Mouse (Mus musculus): Measurements from ENCODE around the gene Kcnd2. TPM values are rescaled to one million over a fixed set of nuclear protein-coding genes. Genes with fewer than 3 reads are reported as not detected.

The Kcnd2 gene
- polyA plus RNA-seq, 1 experiment from 2014 or later, result 4.3 TPM

DNA sequence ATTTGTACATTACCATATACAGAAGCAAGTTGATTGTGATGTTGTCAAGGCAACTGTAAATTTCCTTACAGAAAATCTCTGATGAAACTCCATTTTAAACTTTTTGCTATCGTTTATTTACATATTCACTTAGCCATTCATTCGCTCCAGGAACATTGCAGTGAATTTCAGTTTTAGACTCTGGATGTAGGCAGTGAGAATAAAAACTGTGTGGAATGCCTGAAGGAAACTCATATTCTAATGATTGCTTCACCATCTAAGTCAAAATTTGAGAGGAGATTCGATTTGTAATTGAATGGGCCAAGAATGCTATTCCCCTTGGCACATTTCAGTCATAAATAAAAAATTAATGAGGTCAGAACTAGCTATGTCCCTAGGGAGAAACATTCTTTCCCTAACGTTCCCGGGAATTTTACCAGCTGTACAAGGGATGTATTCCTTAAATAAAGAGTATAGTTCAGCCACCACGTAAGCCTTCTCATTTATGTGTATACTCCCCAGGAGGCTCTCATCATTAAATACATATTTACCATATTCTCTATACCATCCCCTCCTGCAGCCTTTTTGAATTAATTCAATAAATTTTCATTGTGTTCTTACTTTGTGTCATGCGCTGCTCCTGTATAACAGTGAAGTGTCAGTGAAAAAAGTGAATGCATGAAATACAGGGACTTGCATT, 394.2 kb downstream of the Kcnd2 start:
- H3K4me3 ChIP-seq (replicated peaks), result no peak overlapping the region
- H3K4me2 ChIP-seq, result no peak overlapping the region
- no peaks in the 10 kb centered on the region for H3K27me3 ChIP-seq
- no peak for ATAC-seq (ENCODE audit: low FRiP score)
- no peaks in the 10 kb centered on the region for H3K4me1 ChIP-seq
- WGBS, result 80% methylated on average over 7 of the region's 7 CpGs
- no peak overlapping the region for H3K9ac ChIP-seq
- no peaks in the 10 kb centered on the region for H3K36me3 ChIP-seq (replicated peaks)
- H3K27ac ChIP-seq, result no peak overlapping the region
- no peaks in the 10 kb centered on the region for H3K9me3 ChIP-seq

DNA sequence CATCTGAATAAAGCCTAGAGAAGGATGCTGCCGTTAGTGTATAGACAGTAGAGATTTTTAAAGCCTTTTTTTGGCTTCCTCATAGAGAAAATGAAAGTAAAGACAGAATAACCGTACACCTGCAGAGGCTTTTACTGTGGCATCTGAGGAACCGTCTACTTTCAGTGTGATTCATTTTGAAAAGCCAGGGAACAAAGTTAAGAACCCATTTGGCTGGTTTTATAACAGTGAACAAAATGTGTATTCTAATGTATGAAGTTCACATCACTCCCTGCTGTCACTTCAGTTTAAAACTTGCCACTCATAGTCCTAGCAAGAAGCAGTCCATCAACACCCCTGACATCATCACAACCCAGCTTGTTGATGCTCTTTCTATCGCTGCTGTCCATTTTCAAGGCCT, 414.7 kb downstream of the Kcnd2 start:
- no peak overlapping the region for H3K27ac ChIP-seq
- 87% methylated on average over 4 of the region's 4 CpGs for WGBS
- H3K36me3 ChIP-seq (replicated peaks), result no peaks in the 10 kb centered on the region
- peaks cover 2% of the 10 kb centered on the region; the same call in 1 of the 2 replicates for H3K4me1 ChIP-seq
- no peak overlapping the region for H3K9ac ChIP-seq
- H3K27me3 ChIP-seq, result no peaks in the 10 kb centered on the region
- H3K9me3 ChIP-seq, result no peaks in the 10 kb centered on the region
- H3K4me2 ChIP-seq, result no peak overlapping the region
- no peak overlapping the region for H3K4me3 ChIP-seq (replicated peaks)
- ATAC-seq (ENCODE audit: low FRiP score), result no peak

DNA sequence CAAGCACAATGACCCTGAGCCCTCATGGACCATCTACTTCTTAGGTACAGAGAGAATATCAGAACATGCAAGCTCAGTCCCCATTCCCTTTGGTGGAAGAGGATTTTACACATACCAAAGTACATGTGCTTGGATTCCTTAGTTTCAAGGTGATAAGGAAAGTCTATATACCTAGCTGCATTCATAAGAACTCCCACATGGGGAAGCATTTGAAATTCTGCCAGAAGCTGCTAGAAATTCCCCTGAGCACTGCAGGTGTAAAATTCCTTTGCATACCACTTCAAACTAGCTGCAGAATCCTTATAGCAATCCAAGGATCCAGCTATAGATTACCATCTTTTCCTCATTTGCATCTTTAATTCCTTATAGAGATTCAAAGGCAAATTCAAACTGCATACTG, 440.4 kb downstream of the Kcnd2 start:
- no peak overlapping the region for H3K4me3 ChIP-seq (replicated peaks)
- no peaks in the 10 kb centered on the region for H3K36me3 ChIP-seq (replicated peaks)
- no peaks in the 10 kb centered on the region for H3K27me3 ChIP-seq
- H3K9me3 ChIP-seq, result no peaks in the 10 kb centered on the region
- no peak overlapping the region for H3K9ac ChIP-seq
- H3K27ac ChIP-seq, result no peak overlapping the region
- no peak overlapping the region for H3K4me2 ChIP-seq
- no peaks in the 10 kb centered on the region for H3K4me1 ChIP-seq
- ATAC-seq (ENCODE audit: low FRiP score), result no peak

DNA sequence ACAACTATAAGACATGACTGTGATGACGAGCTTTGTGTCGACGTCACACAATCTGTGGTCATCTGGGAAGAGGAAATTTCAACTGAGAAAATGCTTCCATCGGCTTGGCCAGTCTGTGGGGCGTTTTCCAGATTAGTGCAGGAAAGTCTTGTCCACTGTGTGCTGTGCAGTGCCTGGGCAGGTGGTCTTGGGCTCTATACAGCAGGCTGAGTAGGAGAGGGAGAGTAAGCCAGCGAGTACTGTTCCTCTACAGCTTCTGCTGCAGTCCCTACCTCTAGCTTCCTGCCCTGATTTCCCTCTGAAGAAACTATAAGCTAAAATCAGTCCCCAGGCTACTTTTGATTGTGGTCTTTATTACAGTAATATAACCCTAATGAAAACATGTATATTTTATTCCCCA, 448.8 kb downstream of the Kcnd2 start:
- 87% methylated on average over 6 of the region's 6 CpGs for WGBS

DNA sequence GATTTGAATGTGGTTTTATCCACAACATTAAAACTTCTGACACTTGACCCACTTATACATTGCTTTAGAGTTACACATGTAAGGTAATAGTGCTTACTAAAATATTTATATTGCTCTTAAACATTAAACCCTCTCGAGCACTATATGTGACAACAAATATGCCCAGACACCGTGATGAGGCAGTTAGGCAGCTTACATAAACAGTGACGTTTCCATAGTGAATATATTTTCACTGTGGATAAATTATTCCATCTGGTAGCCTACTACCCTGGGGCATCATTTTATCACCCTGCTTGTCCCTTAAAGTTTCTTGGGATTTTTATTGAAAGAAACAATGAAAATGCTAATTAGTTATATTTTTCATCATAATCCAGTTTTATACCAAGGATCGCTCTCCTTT, 449.3 kb downstream of the Kcnd2 start:
- Histone ChIP-seq H3K4me1 (peaks cover 2% of the 10 kb centered on the region; the same call in 1 of the 2 replicates), H3K4me3 (replicated peaks) (no peak overlapping the region), H3K36me3 (replicated peaks) (no peaks in the 10 kb centered on the region), H3K27ac (no peak overlapping the region), H3K9ac (no peak overlapping the region), H3K27me3 (no peaks in the 10 kb centered on the region), H3K9me3 (no peaks in the 10 kb centered on the region), H3K4me2 (no peak overlapping the region)
- no peak for ATAC-seq (ENCODE audit: low FRiP score)
- WGBS, result 73% methylated on average over 4 of the region's 4 CpGs

More for the DNA sequence above, 448.8 kb downstream of the Kcnd2 start:
- Histone ChIP-seq H3K4me1 (peaks cover 2% of the 10 kb centered on the region; the same call in 1 of the 2 replicates), H3K9me3 (no peaks in the 10 kb centered on the region), H3K9ac (no peak overlapping the region), H3K36me3 (replicated peaks) (no peaks in the 10 kb centered on the region), H3K4me3 (replicated peaks) (no peak overlapping the region), H3K27ac (no peak overlapping the region), H3K4me2 (no peak overlapping the region), H3K27me3 (no peaks in the 10 kb centered on the region)
- no peak for ATAC-seq (ENCODE audit: low FRiP score)

DNA sequence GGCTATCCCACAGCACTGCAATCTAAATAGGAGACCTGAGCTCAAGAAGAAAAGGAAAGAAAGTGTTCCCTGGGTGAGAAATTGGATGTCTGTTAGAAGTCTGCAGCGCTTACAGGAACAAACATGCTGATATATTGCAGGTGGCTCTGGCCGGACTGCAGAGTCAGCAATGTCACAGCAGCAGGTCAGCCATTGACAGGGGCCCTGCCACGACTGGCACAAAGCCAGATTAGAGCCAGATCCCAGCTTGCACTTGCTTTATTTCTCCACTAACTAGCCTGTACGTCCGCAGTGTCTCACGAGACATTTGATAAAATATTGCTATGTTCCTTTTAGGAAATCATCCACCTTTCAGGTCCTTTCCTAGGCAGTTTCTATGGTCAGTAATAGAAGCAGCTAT, 468.9 kb downstream of the Kcnd2 start:
- H3K27me3 ChIP-seq, result no peaks in the 10 kb centered on the region
- H3K27ac ChIP-seq, result no peak overlapping the region
- no peak overlapping the region for H3K4me3 ChIP-seq (replicated peaks)
- no peaks in the 10 kb centered on the region for H3K9me3 ChIP-seq
- H3K36me3 ChIP-seq (replicated peaks), result no peaks in the 10 kb centered on the region
- 64% methylated on average over 6 of the region's 6 CpGs for WGBS
- no peak overlapping the region for H3K4me2 ChIP-seq
- no peak for ATAC-seq (ENCODE audit: low FRiP score)
- no peaks in the 10 kb centered on the region for H3K4me1 ChIP-seq
- no peak overlapping the region for H3K9ac ChIP-seq

DNA sequence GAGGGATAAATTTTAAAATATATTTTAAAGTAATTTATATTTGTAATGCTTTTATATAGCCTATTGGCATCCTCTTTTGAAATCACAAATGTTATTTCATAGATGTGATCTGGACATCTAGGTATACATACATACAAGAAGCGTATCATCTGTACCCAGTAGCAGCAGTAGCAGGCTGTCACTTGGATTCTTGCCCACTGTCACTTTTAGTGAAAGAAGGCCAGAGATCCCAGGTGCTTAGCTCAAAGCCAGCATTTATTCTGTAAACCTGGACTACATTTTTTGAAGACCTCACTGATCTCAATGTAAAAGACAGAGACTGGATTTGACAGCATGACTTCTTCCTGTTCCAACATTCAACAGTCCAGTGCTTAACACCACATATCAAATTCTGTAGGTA, 471.1 kb downstream of the Kcnd2 start:
- Histone ChIP-seq H3K27me3 (no peaks in the 10 kb centered on the region), H3K27ac (no peak overlapping the region), H3K4me1 (no peaks in the 10 kb centered on the region), H3K4me3 (replicated peaks) (no peak overlapping the region), H3K9ac (no peak overlapping the region), H3K4me2 (no peak overlapping the region), H3K9me3 (no peaks in the 10 kb centered on the region), H3K36me3 (replicated peaks) (no peaks in the 10 kb centered on the region)
- ATAC-seq (ENCODE audit: low FRiP score), result no peak
- WGBS, result 96% methylated on average over 1 of the region's 1 CpGs

DNA sequence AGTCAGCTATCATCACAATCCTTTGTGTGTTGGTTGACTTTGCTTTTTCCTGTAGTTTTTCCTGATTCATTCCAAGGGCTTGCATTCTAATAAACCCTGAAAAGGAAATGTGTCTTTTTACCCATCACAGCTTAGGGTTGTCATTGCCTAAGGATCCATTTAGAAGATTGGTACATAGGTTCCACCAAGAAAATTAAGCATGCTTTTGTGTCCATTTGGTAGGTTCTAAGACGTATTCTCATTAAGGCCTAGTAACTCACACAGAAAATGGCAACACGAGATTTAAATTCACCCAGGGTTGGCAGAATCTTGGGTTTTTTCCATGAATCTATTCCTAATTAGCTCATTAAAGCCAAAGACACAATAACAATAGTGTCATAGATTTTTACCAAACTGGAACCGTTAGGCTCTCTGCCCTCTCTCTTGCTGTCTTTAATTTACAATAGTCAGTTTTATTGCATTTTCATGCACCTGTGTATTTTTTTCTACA, 477.6 kb downstream of the Kcnd2 start:
- no peak overlapping the region for H3K4me3 ChIP-seq (replicated peaks)
- no peak overlapping the region for H3K4me2 ChIP-seq
- no peak overlapping the region for H3K9ac ChIP-seq
- 57% methylated on average over 3 of the region's 3 CpGs for WGBS
- H3K9me3 ChIP-seq, result no peaks in the 10 kb centered on the region
- H3K27me3 ChIP-seq, result no peaks in the 10 kb centered on the region
- H3K4me1 ChIP-seq, result no peaks in the 10 kb centered on the region
- H3K27ac ChIP-seq, result no peak overlapping the region
- no peaks in the 10 kb centered on the region for H3K36me3 ChIP-seq (replicated peaks)
- ATAC-seq (ENCODE audit: low FRiP score), result peak; percentile 41; the same call in 1 of the 2 replicates

DNA sequence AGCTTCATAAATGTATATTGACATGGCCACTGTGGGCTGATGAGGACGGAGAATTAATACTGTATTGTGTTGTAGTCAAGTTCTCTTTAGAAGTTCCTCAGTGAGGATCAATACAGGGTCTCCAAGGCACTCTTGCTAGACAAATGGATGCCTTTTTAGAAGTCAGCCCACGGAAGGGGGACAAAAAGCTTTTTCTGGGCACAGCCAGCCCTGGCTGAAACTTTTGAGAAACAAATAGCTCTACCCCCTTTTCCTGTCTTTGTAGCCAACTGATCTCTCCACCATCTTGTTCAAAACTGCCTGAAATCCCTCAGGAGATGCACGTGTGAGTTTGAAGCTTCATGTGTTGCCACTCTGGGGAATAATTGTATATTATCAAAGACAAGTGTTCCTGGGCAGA, 482.3 kb downstream of the Kcnd2 start:
- Histone ChIP-seq H3K4me1 (no peaks in the 10 kb centered on the region), H3K9ac (no peak overlapping the region), H3K9me3 (no peaks in the 10 kb centered on the region), H3K4me3 (replicated peaks) (no peak overlapping the region), H3K27ac (no peak overlapping the region), H3K27me3 (no peaks in the 10 kb centered on the region), H3K4me2 (no peak overlapping the region), H3K36me3 (replicated peaks) (no peaks in the 10 kb centered on the region)
- no peak for ATAC-seq (ENCODE audit: low FRiP score)
- 71% methylated on average over 3 of the region's 3 CpGs for WGBS

DNA sequence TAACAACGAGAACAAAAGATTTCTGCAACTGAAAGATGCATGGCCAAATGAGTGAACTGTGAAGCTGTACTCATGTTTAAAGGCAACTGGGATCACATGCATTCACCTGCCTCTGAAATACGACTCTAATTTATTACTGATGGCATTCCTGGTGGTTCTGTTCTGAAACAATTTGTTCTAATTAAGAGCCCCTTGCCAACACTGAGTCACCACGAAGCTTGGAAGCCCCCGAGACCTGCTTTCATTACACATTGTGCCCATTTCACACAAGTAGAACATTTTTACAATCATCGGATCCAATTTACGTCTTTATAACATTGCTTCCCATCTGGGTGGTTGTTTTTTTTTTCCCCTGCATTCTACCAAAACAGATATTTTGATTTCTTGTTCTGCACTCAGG, 485.8 kb downstream of the Kcnd2 start:
- Histone ChIP-seq H3K4me1 (no peaks in the 10 kb centered on the region), H3K36me3 (replicated peaks) (no peaks in the 10 kb centered on the region), H3K4me3 (replicated peaks) (no peak overlapping the region), H3K9ac (no peak overlapping the region), H3K4me2 (no peak overlapping the region), H3K27ac (no peak overlapping the region), H3K9me3 (no peaks in the 10 kb centered on the region), H3K27me3 (no peaks in the 10 kb centered on the region)
- ATAC-seq (ENCODE audit: low FRiP score), result no peak
- WGBS, result 84% methylated on average over 6 of the region's 6 CpGs

DNA sequence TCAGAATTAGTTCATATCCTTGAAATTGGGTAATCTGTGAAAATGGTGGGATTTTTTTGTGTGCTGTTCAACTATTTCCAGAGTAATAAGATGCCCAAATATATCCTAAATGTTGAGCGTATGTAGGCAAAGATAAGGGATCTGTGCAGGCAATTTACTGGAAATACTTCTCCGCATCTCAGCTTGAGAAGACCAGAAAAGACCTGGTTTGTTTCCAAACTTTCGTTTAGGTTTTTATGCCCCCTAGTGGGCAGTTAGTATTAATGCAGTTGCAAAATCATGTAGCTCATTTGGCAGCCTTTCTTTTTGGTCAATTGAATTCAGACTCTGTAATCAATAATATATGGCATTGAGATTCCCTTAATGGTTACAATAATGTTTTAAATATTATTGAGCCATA, 493.9 kb downstream of the Kcnd2 start:
- WGBS, result 24% methylated on average over 3 of the region's 3 CpGs
- no peak overlapping the region for H3K27ac ChIP-seq

DNA sequence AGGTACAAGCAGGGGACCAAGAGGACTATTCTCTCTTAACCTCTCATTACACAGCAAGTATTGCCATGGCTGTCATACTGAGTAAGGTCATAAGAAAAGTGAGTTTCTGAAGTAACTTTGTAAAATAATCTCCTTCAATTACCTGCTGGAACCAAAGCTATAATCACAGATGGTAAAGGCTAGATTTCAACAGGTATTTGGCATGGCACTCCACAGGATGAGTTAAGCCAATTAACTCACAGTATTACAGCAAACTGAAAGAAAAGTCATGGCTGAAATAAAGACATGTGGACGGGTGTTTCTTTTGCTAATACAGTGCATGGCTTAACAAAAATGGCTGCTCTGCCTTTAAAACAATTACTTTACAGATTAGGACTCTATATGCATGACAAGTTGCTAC, 503.8 kb downstream of the Kcnd2 start:
- WGBS, result 73% methylated on average over 1 of the region's 1 CpGs
- H3K9me3 ChIP-seq, result no peaks in the 10 kb centered on the region
- ATAC-seq (ENCODE audit: low FRiP score), result no peak

More for the DNA sequence above, 493.9 kb downstream of the Kcnd2 start:
- no peaks in the 10 kb centered on the region for H3K36me3 ChIP-seq (replicated peaks)
- no peaks in the 10 kb centered on the region for H3K27me3 ChIP-seq
- H3K9ac ChIP-seq, result no peak overlapping the region
- H3K9me3 ChIP-seq, result no peaks in the 10 kb centered on the region
- H3K4me3 ChIP-seq (replicated peaks), result no peak overlapping the region
- H3K4me1 ChIP-seq, result no peaks in the 10 kb centered on the region
- no peak overlapping the region for H3K4me2 ChIP-seq
- ATAC-seq (ENCODE audit: low FRiP score), result no peak

DNA sequence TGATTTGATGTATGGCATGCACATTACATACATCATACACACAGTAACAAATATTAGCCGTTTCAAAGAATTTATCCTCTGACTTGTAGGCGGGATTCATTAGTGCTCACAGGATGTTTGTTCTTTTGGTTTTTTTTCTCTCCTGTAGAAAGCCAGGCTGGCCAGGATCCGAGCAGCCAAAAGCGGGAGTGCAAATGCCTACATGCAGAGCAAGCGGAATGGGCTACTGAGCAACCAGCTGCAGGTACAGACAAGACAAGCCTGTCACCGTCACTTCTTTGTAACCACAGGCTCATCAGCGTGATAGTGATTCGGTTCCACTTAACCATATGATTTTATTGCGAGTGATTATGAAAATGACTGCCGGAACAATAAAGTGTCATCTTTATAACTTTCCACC, 506.9 kb downstream of the Kcnd2 start:
- H3K27ac ChIP-seq, result no peak overlapping the region
- no peak overlapping the region for H3K9ac ChIP-seq
- no peaks in the 10 kb centered on the region for H3K36me3 ChIP-seq (replicated peaks)
- WGBS, result 92% methylated on average over 10 of the region's 10 CpGs
- H3K4me1 ChIP-seq, result no peaks in the 10 kb centered on the region
- H3K27me3 ChIP-seq, result no peaks in the 10 kb centered on the region
- H3K4me3 ChIP-seq (replicated peaks), result no peak overlapping the region
- no peak for ATAC-seq (ENCODE audit: low FRiP score)
- no peaks in the 10 kb centered on the region for H3K9me3 ChIP-seq
- no peak overlapping the region for H3K4me2 ChIP-seq

More for the DNA sequence above, 503.8 kb downstream of the Kcnd2 start:
- Histone ChIP-seq H3K36me3 (replicated peaks) (no peaks in the 10 kb centered on the region), H3K4me2 (no peak overlapping the region), H3K4me1 (no peaks in the 10 kb centered on the region), H3K4me3 (replicated peaks) (no peak overlapping the region), H3K27ac (no peak overlapping the region), H3K9ac (no peak overlapping the region), H3K27me3 (no peaks in the 10 kb centered on the region)
